Mouse (Mus musculus): ENCODE results near the gene Kif2c. TPM values are rescaled to one million over a fixed set of nuclear protein-coding genes. Genes with fewer than 3 reads are reported as not detected.
A peak's percentile ranks its signal among the peaks of the same experiment; 100 is the strongest.

Kif2c gene
- polyA plus RNA-seq, 1 experiment from 2014 or later, result 108 TPM

DNA sequence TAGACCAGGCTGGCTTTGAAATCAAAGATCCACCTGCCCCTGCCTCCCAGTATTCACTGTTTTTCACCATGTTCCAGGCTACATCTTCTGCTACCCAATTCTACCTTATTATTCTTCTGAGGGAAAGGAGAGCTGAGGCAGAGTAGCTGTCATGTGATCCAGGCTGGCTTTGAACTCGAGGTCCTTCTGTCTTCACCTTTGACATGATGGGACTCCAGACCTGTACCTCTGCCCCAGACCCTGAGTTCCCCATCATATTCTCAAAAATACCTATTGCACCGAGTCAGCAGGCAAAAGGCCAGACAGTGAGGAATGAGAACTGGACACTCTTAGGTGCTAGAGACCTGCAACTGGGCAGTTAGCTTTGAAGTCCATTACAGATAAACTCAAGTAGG is 47.8 kb downstream of the Kif2c start:
- peaks cover 19% of the 10 kb centered on the region for H3K4me1 ChIP-seq (replicated peaks)
- 39% methylated on average over 2 of the region's 2 CpGs for WGBS
- H3K4me2 ChIP-seq, result peak overlapping the region; percentile 95; the same call in 1 of the 2 replicates
- no peaks in the 10 kb centered on the region for H3K36me3 ChIP-seq
- no peaks in the 10 kb centered on the region for H3K9me3 ChIP-seq
- no peak for ATAC-seq (ENCODE audit: insufficient number of reproducible peaks, insufficient read depth, low FRiP score, low TSS enrichment, low read depth)
- H3K4me3 ChIP-seq (replicated peaks), result no peak overlapping the region
- no peak overlapping the region for H3K9ac ChIP-seq (replicated peaks)
- no peak overlapping the region for H3K27ac ChIP-seq
- H3K27me3 ChIP-seq, result peaks cover 35% of the 10 kb centered on the region

DNA sequence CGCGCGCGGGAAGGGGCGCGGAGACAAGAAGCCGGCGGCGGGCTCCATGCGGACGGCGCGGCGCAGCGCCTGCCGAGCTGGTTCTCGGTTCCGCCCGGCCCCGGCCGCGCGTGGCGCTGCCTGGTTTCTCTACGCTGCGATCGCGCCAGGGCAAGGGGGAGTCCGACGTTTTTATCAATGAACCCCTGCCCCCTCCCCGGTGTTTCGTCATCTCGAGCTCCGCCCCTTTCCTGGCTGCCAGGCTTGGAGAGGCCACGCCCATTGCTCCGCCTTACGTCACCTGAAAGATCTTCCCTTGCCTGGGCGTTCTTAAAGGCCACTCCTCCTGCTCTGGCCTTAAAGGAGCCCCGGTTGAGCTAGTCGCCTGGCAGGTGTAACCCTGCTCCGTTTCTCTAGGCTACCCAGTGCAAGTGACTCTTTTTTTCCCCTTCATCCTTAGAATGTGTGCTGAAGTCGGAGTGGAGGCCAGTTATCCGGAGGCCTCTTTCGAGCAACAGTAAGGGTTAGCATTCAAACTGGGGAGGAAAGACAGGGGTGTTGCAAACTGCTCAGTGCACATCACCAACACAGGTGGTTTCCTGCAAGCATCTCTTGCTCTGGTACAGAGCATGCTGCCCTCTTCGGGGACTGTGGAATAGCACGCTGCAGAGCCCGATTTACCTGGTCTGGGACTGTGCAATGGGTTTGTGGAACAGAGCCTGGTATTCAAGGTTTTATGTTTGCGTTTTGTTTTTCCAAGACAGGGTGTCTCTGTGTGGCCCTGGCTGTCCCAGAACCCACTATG is 48.4 kb downstream of the Kif2c start, which contains the start of gene Plk3:
Gene Plk3 (minus strand): TSS at position 147 of the 784 bp plus-strand sequence.
- WGBS, result 2% methylated on average over 45 of the region's 48 CpGs
- peaks cover 19% of the 10 kb centered on the region for H3K4me1 ChIP-seq (replicated peaks)
- peaks cover under 1% of the 10 kb centered on the region; the same call in 1 of the 2 replicates for H3K36me3 ChIP-seq
- no peak within 1 kb of the TSS for H3K27ac ChIP-seq
- peak within 1 kb of the TSS; percentile 85 for H3K4me3 ChIP-seq (replicated peaks)
- H3K9me3 ChIP-seq, result no peaks in the 10 kb centered on the region
- peaks cover 35% of the 10 kb centered on the region for H3K27me3 ChIP-seq
- ATAC-seq (ENCODE audit: insufficient number of reproducible peaks, insufficient read depth, low FRiP score, low TSS enrichment, low read depth), result peak; percentile 86
- H3K9ac ChIP-seq (replicated peaks), result peak within 1 kb of the TSS; percentile 80
- peak within 1 kb of the TSS; percentile 95 for H3K4me2 ChIP-seq

DNA sequence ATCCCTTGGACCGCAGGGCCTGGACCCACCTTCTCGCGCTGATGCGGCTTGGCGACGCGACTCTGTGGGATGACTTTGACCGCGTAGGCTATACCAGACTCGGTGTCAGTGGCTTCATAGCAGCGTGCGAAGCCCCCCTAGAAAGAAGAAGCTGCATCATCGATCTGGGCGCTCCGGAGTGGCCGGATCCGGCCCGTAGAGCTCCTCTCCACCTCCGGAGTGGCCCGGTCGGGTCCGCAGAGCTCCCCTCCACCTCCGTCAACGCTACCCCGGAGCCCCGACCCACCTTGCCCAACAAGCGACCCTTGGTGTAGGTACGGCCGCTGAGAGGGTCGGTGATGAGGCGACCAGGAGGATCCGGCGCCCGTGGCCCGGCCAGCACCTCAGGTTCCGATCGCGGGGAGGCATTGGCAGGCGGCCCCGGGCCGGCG is 49.1 kb downstream of the Kif2c start:
- Histone ChIP-seq H3K27me3 (peaks cover 35% of the 10 kb centered on the region), H3K36me3 (peaks cover 7% of the 10 kb centered on the region), H3K9me3 (no peaks in the 10 kb centered on the region), H3K4me2 (peak overlapping the region; percentile 95), H3K4me3 (replicated peaks) (peak overlapping the region; percentile 85), H3K4me1 (replicated peaks) (peaks cover 19% of the 10 kb centered on the region), H3K27ac (no peak overlapping the region), H3K9ac (replicated peaks) (peak overlapping the region; percentile 80)
- peak; percentile 24 for ATAC-seq (ENCODE audit: insufficient number of reproducible peaks, insufficient read depth, low FRiP score, low TSS enrichment, low read depth)
- WGBS, result 1% methylated on average over 42 of the region's 42 CpGs

DNA sequence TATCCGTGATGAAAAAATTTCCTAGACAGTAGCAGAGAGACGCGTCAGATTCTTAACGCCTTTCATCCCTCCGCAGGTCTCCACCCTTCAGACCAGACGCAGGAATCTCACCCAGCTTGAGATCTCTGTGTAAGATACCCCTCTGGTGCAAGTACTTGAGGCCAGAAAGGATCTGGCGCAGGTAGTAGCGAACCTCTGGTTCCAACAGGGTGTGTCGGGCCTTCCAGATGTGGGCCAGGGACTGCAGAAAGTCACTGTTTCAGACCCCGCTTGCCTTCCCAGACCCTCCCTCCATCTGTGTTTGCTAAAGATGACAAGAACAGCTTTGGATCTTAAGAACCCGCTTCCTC is 49.7 kb downstream of the Kif2c start:
- peaks cover 35% of the 10 kb centered on the region for H3K27me3 ChIP-seq
- H3K9me3 ChIP-seq, result no peaks in the 10 kb centered on the region
- WGBS, result 10% methylated on average over 11 of the region's 11 CpGs
- peak overlapping the region; percentile 85 for H3K4me3 ChIP-seq (replicated peaks)
- ATAC-seq (ENCODE audit: insufficient number of reproducible peaks, insufficient read depth, low FRiP score, low TSS enrichment, low read depth), result no peak
- peaks cover 19% of the 10 kb centered on the region for H3K4me1 ChIP-seq (replicated peaks)
- peak overlapping the region; percentile 80; the same call in 1 of the 2 replicates for H3K9ac ChIP-seq (replicated peaks)
- peaks cover 12% of the 10 kb centered on the region for H3K36me3 ChIP-seq
- H3K27ac ChIP-seq, result no peak overlapping the region
- H3K4me2 ChIP-seq, result peak overlapping the region; percentile 95

DNA sequence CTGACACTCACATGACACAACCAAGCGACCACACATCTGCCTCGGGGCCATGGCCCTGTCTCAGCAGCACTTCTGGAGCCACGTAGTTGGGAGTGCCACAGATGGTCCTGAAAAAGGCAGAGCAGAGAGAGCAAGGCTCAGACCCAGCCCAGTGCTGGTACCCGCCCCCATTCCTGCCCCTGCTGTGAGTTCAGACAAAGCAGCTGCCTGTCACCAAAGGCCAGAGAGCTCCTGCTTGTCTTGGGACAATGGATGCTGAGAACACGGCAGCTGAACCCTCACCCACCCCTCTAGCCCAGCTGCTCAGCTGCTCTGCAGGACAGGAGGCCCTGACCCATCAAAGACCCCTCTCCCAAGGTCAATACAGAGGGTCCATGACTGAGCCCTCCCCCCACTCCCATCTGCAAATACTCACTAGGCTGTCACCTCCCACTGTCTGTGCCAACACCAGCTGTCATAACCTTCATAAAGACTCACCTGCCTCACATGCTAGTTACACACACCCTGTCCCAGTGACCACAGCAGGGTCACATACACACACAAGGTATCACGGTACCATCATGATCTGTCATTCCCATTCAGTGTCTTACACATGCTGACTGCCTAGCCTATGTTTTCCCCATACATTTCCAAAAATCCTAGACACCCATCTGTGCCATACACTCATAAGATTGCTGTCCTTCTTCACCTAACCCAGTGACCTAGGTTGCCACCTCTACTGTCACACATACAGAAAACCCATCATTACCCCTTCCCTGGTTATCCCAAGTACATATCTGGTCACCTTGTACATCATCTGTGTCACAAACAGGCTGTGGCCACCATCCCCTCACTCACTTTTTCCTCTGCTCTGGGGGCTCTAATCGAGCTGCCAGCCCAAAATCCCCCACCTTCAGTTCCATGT is 50.3 kb downstream of the Kif2c start:
- Histone ChIP-seq H3K36me3 (peaks cover 12% of the 10 kb centered on the region), H3K9ac (replicated peaks) (no peak overlapping the region), H3K4me3 (replicated peaks) (peak overlapping the region; percentile 85), H3K27me3 (peaks cover 35% of the 10 kb centered on the region), H3K27ac (no peak overlapping the region), H3K9me3 (no peaks in the 10 kb centered on the region), H3K4me2 (peak overlapping the region; percentile 95), H3K4me1 (replicated peaks) (peaks cover 19% of the 10 kb centered on the region)
- 24% methylated on average over 7 of the region's 7 CpGs for WGBS
- ATAC-seq (ENCODE audit: insufficient number of reproducible peaks, insufficient read depth, low FRiP score, low TSS enrichment, low read depth), result no peak

DNA sequence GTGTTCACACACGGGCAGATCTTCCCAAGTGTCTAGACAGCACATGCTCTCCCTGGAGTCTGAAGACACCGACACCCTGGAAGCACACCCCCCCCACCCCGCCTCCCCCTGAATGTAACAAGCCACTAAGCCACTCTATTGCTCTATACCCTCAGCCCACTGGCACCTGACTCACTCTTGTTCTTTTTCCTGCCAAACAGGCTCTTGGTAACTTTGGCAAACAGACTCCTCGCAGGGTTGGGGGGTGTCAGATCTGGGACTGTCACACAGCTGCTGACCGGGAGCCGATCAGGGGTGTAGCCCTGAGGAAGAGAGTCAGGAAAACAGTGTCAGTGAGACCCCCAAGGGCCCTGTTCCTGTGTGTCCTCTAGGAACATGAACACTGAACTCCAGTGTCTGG is 51.2 kb downstream of the Kif2c start:
- H3K36me3 ChIP-seq, result peaks cover 12% of the 10 kb centered on the region
- H3K27me3 ChIP-seq, result peaks cover 34% of the 10 kb centered on the region
- H3K9ac ChIP-seq (replicated peaks), result no peak overlapping the region
- no peak overlapping the region for H3K4me3 ChIP-seq (replicated peaks)
- H3K4me1 ChIP-seq (replicated peaks), result peaks cover 20% of the 10 kb centered on the region
- no peak overlapping the region for H3K27ac ChIP-seq
- no peak overlapping the region for H3K4me2 ChIP-seq
- no peak for ATAC-seq (ENCODE audit: insufficient number of reproducible peaks, insufficient read depth, low FRiP score, low TSS enrichment, low read depth)
- WGBS, result 78% methylated on average over 6 of the region's 6 CpGs
- H3K9me3 ChIP-seq, result no peaks in the 10 kb centered on the region

DNA sequence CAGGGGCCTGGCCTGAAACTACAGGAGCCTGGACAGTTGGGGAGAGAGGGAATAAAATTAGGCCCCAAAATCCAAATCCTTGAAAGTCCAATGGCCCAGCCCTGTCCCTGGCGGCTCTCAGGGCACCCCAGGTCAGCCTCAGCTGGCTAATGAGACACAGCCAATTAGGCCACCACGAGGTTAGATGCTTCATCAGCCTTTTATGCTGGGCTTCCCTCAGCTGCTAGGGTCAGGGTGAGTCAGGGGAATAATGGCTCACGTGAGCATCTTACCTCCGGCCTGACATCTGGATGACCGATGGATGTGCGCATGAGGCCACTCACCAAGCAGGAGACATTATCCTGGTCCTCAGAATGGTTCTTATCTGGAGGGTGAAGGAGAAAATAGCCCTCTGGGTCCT is 51.6 kb downstream of the Kif2c start:
- H3K36me3 ChIP-seq, result peaks cover 12% of the 10 kb centered on the region
- ATAC-seq (ENCODE audit: insufficient number of reproducible peaks, insufficient read depth, low FRiP score, low TSS enrichment, low read depth), result no peak
- no peaks in the 10 kb centered on the region for H3K9me3 ChIP-seq
- no peak overlapping the region for H3K4me2 ChIP-seq
- H3K27ac ChIP-seq, result no peak overlapping the region
- H3K4me1 ChIP-seq (replicated peaks), result peaks cover 24% of the 10 kb centered on the region
- H3K9ac ChIP-seq (replicated peaks), result no peak overlapping the region
- peaks cover 30% of the 10 kb centered on the region for H3K27me3 ChIP-seq
- H3K4me3 ChIP-seq (replicated peaks), result no peak overlapping the region
- WGBS, result 70% methylated on average over 6 of the region's 6 CpGs

DNA sequence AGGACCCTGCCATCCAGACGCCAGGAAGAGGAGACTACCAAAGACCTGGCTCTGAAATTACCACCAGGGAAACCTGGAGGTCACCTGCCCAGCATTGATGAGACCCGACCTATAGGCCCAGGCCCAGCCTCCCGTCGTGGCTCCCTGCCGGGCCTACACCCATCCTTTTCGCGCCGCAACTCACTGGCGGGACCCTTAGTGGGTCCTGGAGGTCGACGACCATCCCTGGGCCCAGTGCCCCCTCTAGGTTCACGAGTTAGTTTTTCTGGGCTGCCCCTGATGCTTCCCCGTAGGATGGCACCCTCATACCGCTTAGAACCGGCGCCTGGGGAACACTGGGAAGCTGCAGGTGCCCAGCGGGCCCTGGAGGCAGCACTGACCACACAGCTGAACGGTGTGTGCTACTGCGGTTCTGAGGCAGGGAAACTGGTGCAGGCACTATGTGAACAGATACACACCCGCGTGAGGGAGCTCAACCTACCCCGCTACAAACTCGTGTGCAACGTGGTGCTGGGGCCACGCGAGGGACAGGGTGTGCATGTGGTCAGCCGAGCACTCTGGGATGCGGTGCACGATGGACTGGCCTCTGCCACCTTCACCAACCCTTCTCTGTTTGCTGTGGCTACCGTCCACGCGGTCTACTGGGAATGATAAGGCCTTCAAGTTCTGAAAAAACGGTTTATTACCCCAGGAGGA is 54.3 kb downstream of the Kif2c start:
- WGBS, result 90% methylated on average over 33 of the region's 33 CpGs
- H3K4me3 ChIP-seq (replicated peaks), result no peak overlapping the region
- peaks cover 20% of the 10 kb centered on the region for H3K27me3 ChIP-seq
- no peak overlapping the region for H3K27ac ChIP-seq
- H3K4me1 ChIP-seq (replicated peaks), result peaks cover 31% of the 10 kb centered on the region
- no peak overlapping the region for H3K4me2 ChIP-seq
- no peaks in the 10 kb centered on the region for H3K9me3 ChIP-seq
- no peak for ATAC-seq (ENCODE audit: insufficient number of reproducible peaks, insufficient read depth, low FRiP score, low TSS enrichment, low read depth)
- H3K9ac ChIP-seq (replicated peaks), result no peak overlapping the region
- peaks cover 12% of the 10 kb centered on the region for H3K36me3 ChIP-seq

DNA sequence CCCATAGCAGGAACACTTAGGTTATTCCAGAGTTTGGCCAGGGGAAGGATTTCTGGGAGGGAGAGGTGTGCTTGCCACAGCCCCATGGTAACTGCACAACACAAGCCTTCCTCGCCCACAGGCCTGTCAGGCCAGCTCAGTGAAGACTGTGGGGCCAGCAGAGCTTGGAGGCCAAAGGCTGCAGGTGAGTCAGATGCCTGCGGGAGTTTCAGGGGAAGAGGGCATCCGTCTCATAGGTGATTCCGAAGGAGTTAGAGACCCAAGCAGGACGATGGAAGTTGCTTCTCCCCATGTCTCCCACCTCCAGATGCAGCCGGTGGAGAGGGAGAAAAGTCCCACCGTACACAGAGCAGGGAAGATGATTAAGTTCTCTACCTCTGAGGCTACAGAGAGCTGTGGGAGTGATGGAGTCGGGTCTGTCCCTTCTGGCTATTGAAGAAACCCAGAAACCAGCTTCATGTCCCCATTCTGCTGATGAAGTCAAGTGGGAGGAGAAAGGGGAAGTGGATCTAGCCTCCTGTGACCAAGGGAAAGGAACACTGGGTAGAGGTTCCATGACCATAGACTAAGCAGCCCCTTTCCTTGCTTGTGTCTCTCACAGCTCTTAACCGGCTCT is 55.7 kb downstream of the Kif2c start, which contains the start of gene Tctex1d4:
Gene Tctex1d4 (plus strand): TSS at position 120 of the 616 bp plus-strand sequence.
- ATAC-seq (ENCODE audit: insufficient number of reproducible peaks, insufficient read depth, low FRiP score, low TSS enrichment, low read depth), result no peak
- peak within 1 kb of the TSS; percentile 51 for H3K9ac ChIP-seq (replicated peaks)
- H3K4me1 ChIP-seq (replicated peaks), result peaks cover 23% of the 10 kb centered on the region
- peaks cover 12% of the 10 kb centered on the region for H3K36me3 ChIP-seq
- H3K27me3 ChIP-seq, result peaks cover 7% of the 10 kb centered on the region
- H3K27ac ChIP-seq, result peak within 1 kb of the TSS; percentile 81
- H3K4me3 ChIP-seq (replicated peaks), result no peak within 1 kb of the TSS
- H3K4me2 ChIP-seq, result peak within 1 kb of the TSS; percentile 37
- WGBS, result 82% methylated on average over 9 of the region's 9 CpGs
- no peaks in the 10 kb centered on the region for H3K9me3 ChIP-seq

DNA sequence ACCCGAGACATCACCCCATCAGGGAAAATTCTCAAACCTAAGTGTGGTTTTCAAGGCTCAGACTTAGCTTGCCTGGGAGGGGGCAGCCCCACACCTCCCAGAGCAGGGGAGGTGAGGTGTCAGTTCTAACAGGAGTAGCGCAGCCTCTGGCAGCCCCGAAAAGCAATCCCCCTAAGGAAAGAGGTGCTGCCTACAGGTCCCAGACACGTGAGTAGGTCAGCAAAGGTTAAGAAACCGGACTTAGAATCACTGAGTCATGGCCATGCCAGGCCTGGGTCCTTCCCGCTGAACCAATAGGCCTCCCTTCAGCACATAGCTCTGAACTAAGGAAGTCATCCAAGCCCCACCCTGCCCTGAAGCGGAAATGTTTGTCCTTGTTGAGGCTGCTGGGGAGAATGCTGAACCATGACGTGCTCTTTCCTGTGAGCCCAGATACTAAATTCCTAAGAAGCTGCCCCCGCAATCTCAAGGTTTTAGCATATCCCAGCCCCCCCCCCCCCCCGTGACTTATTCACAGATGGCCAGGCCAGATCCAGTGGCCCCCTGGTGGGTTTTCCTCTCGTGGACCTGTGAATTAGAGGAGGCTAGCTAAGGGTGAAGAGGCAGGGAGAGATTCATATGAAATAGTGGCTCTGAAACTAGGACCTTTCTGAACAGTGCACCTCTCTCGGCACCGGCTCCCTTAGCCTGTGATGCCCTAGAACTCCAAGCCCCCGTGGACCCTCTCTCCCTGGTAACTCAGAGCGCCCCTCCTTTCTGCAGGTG is 56.3 kb downstream of the Kif2c start:
- Histone ChIP-seq H3K36me3 (peaks cover 12% of the 10 kb centered on the region), H3K4me2 (peak overlapping the region; percentile 37; the same call in 1 of the 2 replicates), H3K4me1 (replicated peaks) (peaks cover 24% of the 10 kb centered on the region), H3K9me3 (no peaks in the 10 kb centered on the region), H3K4me3 (replicated peaks) (no peak overlapping the region), H3K27ac (peak overlapping the region; percentile 81), H3K9ac (replicated peaks) (peak overlapping the region; percentile 51), H3K27me3 (no peaks in the 10 kb centered on the region)
- 38% methylated on average over 15 of the region's 15 CpGs for WGBS
- ATAC-seq (ENCODE audit: insufficient number of reproducible peaks, insufficient read depth, low FRiP score, low TSS enrichment, low read depth), result no peak
